Mouse (Mus musculus): ENCODE measurements around the gene Clic1. TPM values are rescaled to one million over a fixed set of nuclear protein-coding genes. Genes with fewer than 3 reads are reported as not detected.
A peak's percentile ranks its signal among the peaks of the same experiment; 100 is the strongest.

Gene Clic1
- polyA plus RNA-seq, 1 experiment = 373 TPM

- H3K27me3 ChIP-seq (replicated peaks) = no peaks in the 10 kb centered on the region
- peaks cover 80% of the 10 kb centered on the region for H3K36me3 ChIP-seq (replicated peaks; ENCODE audit: low read length)
- H3K9me3 ChIP-seq = no peaks in the 10 kb centered on the region
- H3K4me3 ChIP-seq (replicated peaks) = peak overlapping the region; percentile 94
- peaks cover 93% of the 10 kb centered on the region for H3K4me1 ChIP-seq
- TF ChIP-seq GATA1 (IDR thresholded peaks at IDR 0.05; ENCODE audit: borderline replicate concordance, low read length) = no peak
- TF ChIP-seq FLI1 (IDR thresholded peaks at IDR 0.05; ENCODE audit: low read length) = no peak
Measured at GRCm38 (mm10) chr17:35060737-35061297, 11.1 kb downstream of the Clic1 start.

- TF ChIP-seq FLI1 (IDR thresholded peaks at IDR 0.05; ENCODE audit: low read length) (no peak), GATA1 (IDR thresholded peaks at IDR 0.05; ENCODE audit: borderline replicate concordance, low read length) (no peak)
- Histone ChIP-seq H3K36me3 (replicated peaks; ENCODE audit: low read length) (peaks cover 75% of the 10 kb centered on the region), H3K27me3 (replicated peaks) (peaks cover 2% of the 10 kb centered on the region), H3K4me1 (peaks cover 93% of the 10 kb centered on the region), H3K4me3 (replicated peaks) (peak overlapping the region; percentile 53), H3K9me3 (no peaks in the 10 kb centered on the region)
Measured at GRCm38 (mm10) chr17:35061299-35061698, 11.5 kb downstream of the Clic1 start.

- no peaks in the 10 kb centered on the region for H3K9me3 ChIP-seq
- peaks cover 63% of the 10 kb centered on the region for H3K36me3 ChIP-seq (replicated peaks; ENCODE audit: low read length)
- H3K27me3 ChIP-seq (replicated peaks) = peaks cover 8% of the 10 kb centered on the region
- TF ChIP-seq FLI1 (IDR thresholded peaks at IDR 0.05; ENCODE audit: low read length) = no peak
- no peak for TF ChIP-seq GATA1 (IDR thresholded peaks at IDR 0.05; ENCODE audit: borderline replicate concordance, low read length)
- H3K4me1 ChIP-seq = peaks cover 96% of the 10 kb centered on the region
- H3K4me3 ChIP-seq (replicated peaks) = peak overlapping the region; percentile 94
Measured at GRCm38 (mm10) chr17:35063466-35063865, 13.7 kb downstream of the Clic1 start.

GRCm38 (mm10) chr17:35064378-35064877 is 14.7 kb downstream of the Clic1 start:
- H3K9me3 ChIP-seq = no peaks in the 10 kb centered on the region
- TF ChIP-seq FLI1 (IDR thresholded peaks at IDR 0.05; ENCODE audit: low read length) = no peak
- no peak for TF ChIP-seq GATA1 (IDR thresholded peaks at IDR 0.05; ENCODE audit: borderline replicate concordance, low read length)
- peaks cover 15% of the 10 kb centered on the region for H3K27me3 ChIP-seq (replicated peaks)
- peaks cover 66% of the 10 kb centered on the region for H3K36me3 ChIP-seq (replicated peaks; ENCODE audit: low read length)
- H3K4me1 ChIP-seq = peaks cover 96% of the 10 kb centered on the region
- H3K4me3 ChIP-seq (replicated peaks) = peak overlapping the region; percentile 94

- Histone ChIP-seq H3K4me1 (peaks cover 96% of the 10 kb centered on the region), H3K4me3 (replicated peaks) (peak within 1 kb of the TSS; percentile 94), H3K36me3 (replicated peaks; ENCODE audit: low read length) (peaks cover 68% of the 10 kb centered on the region), H3K27me3 (replicated peaks) (peaks cover 16% of the 10 kb centered on the region), H3K9me3 (no peaks in the 10 kb centered on the region)
- no peak for TF ChIP-seq GATA1 (IDR thresholded peaks at IDR 0.05; ENCODE audit: borderline replicate concordance, low read length)
- no peak for TF ChIP-seq FLI1 (IDR thresholded peaks at IDR 0.05; ENCODE audit: low read length)
Measured at GRCm38 (mm10) chr17:35064951-35065947, 15.5 kb downstream of the Clic1 start, which contains the start of gene Ly6g6c. Gene Ly6g6c, plus strand, starts transcription at chr17:35065388.

GRCm38 (mm10) chr17:35066084-35066483 is 16.3 kb downstream of the Clic1 start, which contains the start of gene Mpig6b:
Gene Mpig6b, minus strand, starts transcription at chr17:35066184.
- peaks cover 68% of the 10 kb centered on the region for H3K36me3 ChIP-seq (replicated peaks; ENCODE audit: low read length)
- peaks cover 16% of the 10 kb centered on the region for H3K27me3 ChIP-seq (replicated peaks)
- H3K4me1 ChIP-seq = peaks cover 96% of the 10 kb centered on the region
- TF ChIP-seq GATA1 (IDR thresholded peaks at IDR 0.05; ENCODE audit: borderline replicate concordance, low read length) (0 out of 3 replicates have a peak, but pooled peaks have one; percentile 17), FLI1 (IDR thresholded peaks at IDR 0.05; ENCODE audit: low read length) (no peak)
- peak within 1 kb of the TSS; percentile 94 for H3K4me3 ChIP-seq (replicated peaks)
- no peaks in the 10 kb centered on the region for H3K9me3 ChIP-seq

GRCm38 (mm10) chr17:35068213-35068914 is 18.6 kb downstream of the Clic1 start:
- peaks cover 16% of the 10 kb centered on the region for H3K27me3 ChIP-seq (replicated peaks)
- H3K9me3 ChIP-seq = no peaks in the 10 kb centered on the region
- peak overlapping the region; percentile 34 for H3K4me3 ChIP-seq (replicated peaks)
- no peak for TF ChIP-seq FLI1 (IDR thresholded peaks at IDR 0.05; ENCODE audit: low read length)
- no peak for TF ChIP-seq GATA1 (IDR thresholded peaks at IDR 0.05; ENCODE audit: borderline replicate concordance, low read length)
- peaks cover 69% of the 10 kb centered on the region for H3K36me3 ChIP-seq (replicated peaks; ENCODE audit: low read length)
- peaks cover 96% of the 10 kb centered on the region for H3K4me1 ChIP-seq

- Histone ChIP-seq H3K27me3 (replicated peaks) (peaks cover 16% of the 10 kb centered on the region), H3K4me3 (replicated peaks) (no peak overlapping the region), H3K36me3 (replicated peaks; ENCODE audit: low read length) (peaks cover 65% of the 10 kb centered on the region), H3K9me3 (0 out of 2 replicates have a peak, but pooled peaks cover 3% of the 10 kb centered on the region), H3K4me1 (peaks cover 91% of the 10 kb centered on the region)
- TF ChIP-seq GATA1 (IDR thresholded peaks at IDR 0.05; ENCODE audit: borderline replicate concordance, low read length) (no peak), FLI1 (IDR thresholded peaks at IDR 0.05; ENCODE audit: low read length) (no peak)
Measured at GRCm38 (mm10) chr17:35070556-35071229, 20.9 kb downstream of the Clic1 start.

- Histone ChIP-seq H3K9me3 (0 out of 2 replicates have a peak, but pooled peaks cover 3% of the 10 kb centered on the region), H3K36me3 (replicated peaks; ENCODE audit: low read length) (peaks cover 71% of the 10 kb centered on the region), H3K4me3 (replicated peaks) (no peak overlapping the region), H3K4me1 (peaks cover 91% of the 10 kb centered on the region), H3K27me3 (replicated peaks) (peaks cover 14% of the 10 kb centered on the region)
- TF ChIP-seq FLI1 (IDR thresholded peaks at IDR 0.05; ENCODE audit: low read length) (no peak), GATA1 (IDR thresholded peaks at IDR 0.05; ENCODE audit: borderline replicate concordance, low read length) (no peak)
Measured at GRCm38 (mm10) chr17:35071454-35071853, 21.7 kb downstream of the Clic1 start.
